Mouse (Mus musculus) layer of hippocampus, postnatal 14 days (tissue): ENCODE data around the gene Sftpa1. TPM values are rescaled to one million over a fixed set of nuclear protein-coding genes. Genes with fewer than 3 reads are reported as not detected.

Source experiments
- DNase-seq, 2 experiments: peaks; one replicate each; pipeline ENCODE4 v3.0.0; 2021 to 2022; ENCODE audit warnings: low spot score in 2 of 2, mixed read lengths in 1 of 2
- long read RNA-seq, 2 experiments: library from polyadenylated mRNA; stranded (forward); transcript quantifications; one replicate each; pipeline ENCODE4 v2.0.0; 2021
- total RNA-seq, 2 experiments: library from RNA; stranded (reverse); gene quantifications; 2 replicates each; pipeline ENCODE4 v1.2.3; 2021

Sftpa1 gene
- not detected for total RNA-seq
- long read RNA-seq, experiment 1: 0 reads
- long read RNA-seq, experiment 2, partial matches to known transcripts: 0 of 1 reads
- long read RNA-seq, experiment 2, other reads (novel, unspliced or antisense): 1 of 1 reads

- no peak for DNase-seq
Measured at GRCm38 (mm10) chr14:41131540-41131939, at the start of gene Sftpa1. Gene Sftpa1, plus strand, starts transcription at chr14:41131782.

- no peak for DNase-seq
Measured at GRCm38 (mm10) chr14:41082408-41082807, 49.2 kb upstream of the Sftpa1 start.

- no peak for DNase-seq
Measured at GRCm38 (mm10) chr14:41087509-41087908, 44.1 kb upstream of the Sftpa1 start.

- DNase-seq: no peak
Measured at GRCm38 (mm10) chr14:41090777-41091176, 40.8 kb upstream of the Sftpa1 start.

GRCm38 (mm10) chr14:41094114-41094513 lies 37.5 kb upstream of the Sftpa1 start:
- no peak for DNase-seq

- DNase-seq: no peak
Measured at GRCm38 (mm10) chr14:41096296-41096860, 35.2 kb upstream of the Sftpa1 start.

- no peak for DNase-seq
Measured at GRCm38 (mm10) chr14:41098726-41099125, 32.9 kb upstream of the Sftpa1 start.

GRCm38 (mm10) chr14:41100712-41101111 lies 30.9 kb upstream of the Sftpa1 start:
- DNase-seq: no peak

GRCm38 (mm10) chr14:41101242-41101641 lies 30.3 kb upstream of the Sftpa1 start:
- DNase-seq: no peak

- no peak for DNase-seq
Measured at GRCm38 (mm10) chr14:41102269-41102668, 29.3 kb upstream of the Sftpa1 start.

GRCm38 (mm10) chr14:41104853-41105444 lies 26.6 kb upstream of the Sftpa1 start, which contains the start of gene Mat1a:
Gene Mat1a, plus strand, starts transcription at chr14:41105035.
- no peak for DNase-seq

GRCm38 (mm10) chr14:41111031-41111668 lies 20.4 kb upstream of the Sftpa1 start:
- no peak for DNase-seq

GRCm38 (mm10) chr14:41112944-41113343 lies 18.6 kb upstream of the Sftpa1 start:
- no peak for DNase-seq

GRCm38 (mm10) chr14:41116271-41116670 lies 15.3 kb upstream of the Sftpa1 start:
- DNase-seq: no peak

GRCm38 (mm10) chr14:41124683-41125082 lies 6.9 kb upstream of the Sftpa1 start:
- no peak for DNase-seq

GRCm38 (mm10) chr14:41127997-41128396 lies 3.6 kb upstream of the Sftpa1 start:
- DNase-seq: peak; percentile 37 to 39

GRCm38 (mm10) chr14:41137006-41137405 lies 5.4 kb downstream of the Sftpa1 start:
- no peak for DNase-seq

GRCm38 (mm10) chr14:41140686-41141085 lies 9.1 kb downstream of the Sftpa1 start:
- no peak for DNase-seq

GRCm38 (mm10) chr14:41146035-41146434 lies 14.5 kb downstream of the Sftpa1 start:
- no peak for DNase-seq

- no peak for DNase-seq
Measured at GRCm38 (mm10) chr14:41146922-41147321, 15.3 kb downstream of the Sftpa1 start.

- DNase-seq: no peak
Measured at GRCm38 (mm10) chr14:41147356-41147755, 15.8 kb downstream of the Sftpa1 start.

- no peak for DNase-seq
Measured at GRCm38 (mm10) chr14:41151220-41151898, 19.8 kb downstream of the Sftpa1 start, which contains the start of gene Mbl1. Gene Mbl1, plus strand, starts transcription at chr14:41151458.
